Mouse (Mus musculus): ENCODE measurements around the gene Eif4a3. TPM values are rescaled to one million over a fixed set of nuclear protein-coding genes. Genes with fewer than 3 reads are reported as not detected.
"Not testable (repeated sequence)": the region's sequence is repeated elsewhere in the genome, so short reads cannot be mapped to it uniquely, and the experiment has no call there.

Gene Eif4a3
- total RNA-seq, 2 experiments from 2014 or later = 45.7 to 81.1 TPM

GRCm38 (mm10) chr11:119252854-119253541 lies 46.9 kb downstream of the Eif4a3 start:
- no peak for ATAC-seq (replicated peaks; ENCODE audit: low FRiP score, poor library complexity, severe bottlenecking)

- no peak for ATAC-seq (replicated peaks; ENCODE audit: low FRiP score, poor library complexity, severe bottlenecking)
Measured at GRCm38 (mm10) chr11:119250998-119251397, 48.9 kb downstream of the Eif4a3 start.

GRCm38 (mm10) chr11:119249011-119249410 lies 50.9 kb downstream of the Eif4a3 start:
- peak; percentile 74 for ATAC-seq (replicated peaks; ENCODE audit: low FRiP score, poor library complexity, severe bottlenecking)

GRCm38 (mm10) chr11:119245543-119245942 lies 54.3 kb downstream of the Eif4a3 start:
- ATAC-seq (replicated peaks; ENCODE audit: low FRiP score, poor library complexity, severe bottlenecking) = not testable (repeated sequence)

- ATAC-seq (replicated peaks; ENCODE audit: low FRiP score, poor library complexity, severe bottlenecking) = no peak
Measured at GRCm38 (mm10) chr11:119239480-119239879, 60.4 kb downstream of the Eif4a3 start.

Other genes with a start within 250 kb of the Eif4a3 start
- 4.8 and 7.7 TPM in 2 replicates for gene Cbx4, start 213.9 kb downstream of the Eif4a3 start, total RNA-seq (2015; ENCODE audit: low replicate concordance)
- 4.3 and 9.4 TPM in 2 replicates for gene Cbx4, start 213.9 kb downstream of the Eif4a3 start, total RNA-seq (2017; ENCODE audit: low replicate concordance)
- gene Tbc1d16, start 71.6 kb downstream of the Eif4a3 start, total RNA-seq (2015; ENCODE audit: low replicate concordance) = 0.38 TPM in 1 of 2 replicates, not detected in the other
- 0.09 and 0.42 TPM in 2 replicates for gene Tbc1d16, start 71.6 kb downstream of the Eif4a3 start, total RNA-seq (2017; ENCODE audit: low replicate concordance)
- not detected in 2 replicates for gene Ccdc40, start 71.5 kb downstream of the Eif4a3 start, total RNA-seq (2015; ENCODE audit: low replicate concordance)
- 0.56 and 1.5 TPM in 2 replicates for gene Ccdc40, start 71.5 kb downstream of the Eif4a3 start, total RNA-seq (2017; ENCODE audit: low replicate concordance)
- gene Gaa, start 32.2 kb downstream of the Eif4a3 start, total RNA-seq (2015; ENCODE audit: low replicate concordance) = 4.6 and 10.6 TPM in 2 replicates
- 5.5 and 7.1 TPM in 2 replicates for gene Gaa, start 32.2 kb downstream of the Eif4a3 start, total RNA-seq (2017; ENCODE audit: low replicate concordance)
- gene Card14, start 7.7 kb upstream of the Eif4a3 start, total RNA-seq (2015; ENCODE audit: low replicate concordance) = not detected in 2 replicates
- gene Card14, start 7.7 kb upstream of the Eif4a3 start, total RNA-seq (2017; ENCODE audit: low replicate concordance) = not detected in 2 replicates
- 0.77 and 4.2 TPM in 2 replicates for gene Sgsh, start 55.4 kb upstream of the Eif4a3 start, total RNA-seq (2015; ENCODE audit: low replicate concordance)
- 1.5 and 3.2 TPM in 2 replicates for gene Sgsh, start 55.4 kb upstream of the Eif4a3 start, total RNA-seq (2017; ENCODE audit: low replicate concordance)
- not detected in 2 replicates for gene Slc26a11, start 55.5 kb upstream of the Eif4a3 start, total RNA-seq (2015; ENCODE audit: low replicate concordance)
- gene Slc26a11, start 55.5 kb upstream of the Eif4a3 start, total RNA-seq (2017; ENCODE audit: low replicate concordance) = 0.70 TPM in 1 of 2 replicates, not detected in the other
- 90.7 and 93.4 TPM in 2 replicates for gene Rnf213, start 93.0 kb upstream of the Eif4a3 start, total RNA-seq (2015; ENCODE audit: low replicate concordance)
- 77.5 and 79.4 TPM in 2 replicates for gene Rnf213, start 93.0 kb upstream of the Eif4a3 start, total RNA-seq (2017; ENCODE audit: low replicate concordance)
- gene Endov, start 191.3 kb upstream of the Eif4a3 start, total RNA-seq (2015; ENCODE audit: low replicate concordance) = 2.9 and 3.1 TPM in 2 replicates
- 3.8 and 4.8 TPM in 2 replicates for gene Endov, start 191.3 kb upstream of the Eif4a3 start, total RNA-seq (2017; ENCODE audit: low replicate concordance)
- gene Nptx1, start 247.7 kb upstream of the Eif4a3 start, total RNA-seq (2015; ENCODE audit: low replicate concordance) = not detected in 2 replicates
- not detected in 2 replicates for gene Nptx1, start 247.7 kb upstream of the Eif4a3 start, total RNA-seq (2017; ENCODE audit: low replicate concordance)